Mouse (Mus musculus) ES-Bruce4 (cell line): Measurements from ENCODE around the gene Jak3. TPM values are rescaled to one million over a fixed set of nuclear protein-coding genes. Genes with fewer than 3 reads are reported as not detected.
A peak's percentile ranks its signal among the peaks of the same experiment; 100 is the strongest.

ENCODE experiments used
- H3K27ac ChIP-seq: 2 replicates; pipeline ENCODE4 v1.5.1; 2012; ENCODE audit warnings: low read length, inconsistent platforms; ENCODE audit not compliant: insufficient read depth
- H3K27me3 ChIP-seq: 2 replicates; pipeline ENCODE4 v1.6.1; 2012; ENCODE audit warnings: mild to moderate bottlenecking, low read length, inconsistent platforms; ENCODE audit not compliant: control insufficient read depth, poor library complexity, insufficient read depth, severe bottlenecking
- H3K36me3 ChIP-seq: 2 replicates; pipeline ENCODE4 v1.6.1; 2012; ENCODE audit warnings: inconsistent platforms, mild to moderate bottlenecking, low read length, moderate library complexity; ENCODE audit not compliant: control insufficient read depth, poor library complexity, insufficient read depth, severe bottlenecking
- H3K4me1 ChIP-seq: one replicate; pipeline ENCODE4 v1.8.1; 2011; ENCODE audit warnings: low read length; ENCODE audit not compliant: control insufficient read depth, insufficient read depth
- H3K4me3 ChIP-seq: 2 replicates; pipeline ENCODE4 v1.5.1; 2011; ENCODE audit warnings: low read depth, mild to moderate bottlenecking, low read length
- H3K9ac ChIP-seq: 2 replicates; pipeline ENCODE4 v1.6.1; 2012; ENCODE audit warnings: low read depth, mild to moderate bottlenecking, inconsistent platforms; ENCODE audit not compliant: poor library complexity, severe bottlenecking
- H3K9me3 ChIP-seq: replicated peaks from 2 replicates; pipeline ENCODE4 v1.6.1; 2012; ENCODE audit warnings: mild to moderate bottlenecking, low read length, inconsistent platforms; ENCODE audit not compliant: control insufficient read depth, poor library complexity, insufficient read depth, severe bottlenecking
- CTCF ChIP-seq: IDR thresholded peaks from one replicate; pipeline ENCODE4 v1.8.1; 2011; ENCODE audit warnings: low read depth, low read length
- EP300 ChIP-seq: IDR thresholded peaks from 2 replicates; pipeline ENCODE4 v1.6.1; 2011; ENCODE audit warnings: low read depth, low read length; ENCODE audit not compliant: insufficient read depth
- POLR2A ChIP-seq: IDR thresholded peaks from one replicate; pipeline ENCODE4 v1.8.1; 2011; ENCODE audit warnings: low read length; ENCODE audit not compliant: insufficient read depth
- polyA plus RNA-seq: library from polyadenylated mRNA; stranded (reverse); fragments of >200 nt; gene quantifications from 2 replicates; pipeline ENCODE4 v1.2.4, GENCODE M21; 2011; ENCODE audit warnings: low read depth; ENCODE audit not compliant: missing spikeins, insufficient read depth, insufficient read length

Jak3 gene
- polyA plus RNA-seq, 1 experiment, result 9.7 TPM

DNA sequence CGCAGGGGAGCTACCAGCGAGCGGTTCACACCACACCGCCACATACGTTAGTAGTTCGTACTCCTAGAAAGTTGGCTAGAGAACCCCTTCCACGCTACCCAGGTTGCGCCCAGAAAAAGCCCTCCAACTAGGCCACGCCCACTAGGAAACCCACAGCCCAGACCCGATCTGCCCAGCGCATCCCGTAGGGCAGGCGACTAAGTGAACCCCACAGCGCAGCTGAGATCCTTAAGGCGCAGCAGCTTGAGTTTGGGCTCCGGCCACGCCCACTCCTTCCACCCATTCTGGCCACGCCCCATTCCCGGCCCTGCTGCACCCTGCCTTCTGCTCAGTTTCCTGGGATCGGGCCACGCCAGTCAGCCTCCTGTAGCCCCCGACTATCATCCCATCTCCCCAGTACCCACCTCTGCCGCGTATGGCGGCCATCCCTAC is 46.3 kb upstream of the Jak3 start:
- Histone ChIP-seq H3K27me3 (no peaks in the 10 kb centered on the region), H3K4me1 (peaks cover 13% of the 10 kb centered on the region)
- TF ChIP-seq POLR2A (peak; percentile 39), EP300 (no peak)

DNA sequence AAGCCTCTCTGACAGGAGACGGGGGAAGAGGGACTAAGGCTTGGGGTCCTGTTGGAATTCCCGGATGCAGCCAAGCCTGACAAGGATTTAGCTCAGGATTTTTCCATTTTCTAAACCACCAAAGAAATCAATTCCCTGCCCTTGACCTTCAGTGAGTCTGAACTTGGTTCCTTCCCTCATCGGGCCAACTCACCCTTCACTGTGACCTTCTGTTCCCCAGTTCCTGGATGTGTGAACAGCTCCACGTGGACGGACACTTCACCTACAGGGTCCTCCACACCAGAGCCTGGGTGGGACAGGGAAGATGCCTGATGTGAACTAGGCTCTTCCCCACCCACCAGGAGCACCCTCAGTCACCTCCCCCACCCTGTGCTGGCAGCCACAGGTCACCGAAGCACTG is 45.3 kb upstream of the Jak3 start:
- H3K27me3 ChIP-seq, result no peaks in the 10 kb centered on the region
- H3K9me3 ChIP-seq, result no peaks in the 10 kb centered on the region
- no peak overlapping the region for H3K4me3 ChIP-seq
- no peak overlapping the region for H3K27ac ChIP-seq
- TF ChIP-seq EP300 (no peak), CTCF (no peak), POLR2A (no peak)
- H3K36me3 ChIP-seq, result no peaks in the 10 kb centered on the region
- peaks cover 13% of the 10 kb centered on the region for H3K4me1 ChIP-seq
- no peak overlapping the region for H3K9ac ChIP-seq

More for the DNA sequence above, 46.3 kb upstream of the Jak3 start:
- H3K9ac ChIP-seq, result peak overlapping the region; percentile 68
- H3K36me3 ChIP-seq, result no peaks in the 10 kb centered on the region
- H3K27ac ChIP-seq, result no peak overlapping the region
- H3K9me3 ChIP-seq, result no peaks in the 10 kb centered on the region
- H3K4me3 ChIP-seq, result peak overlapping the region; percentile 57

DNA sequence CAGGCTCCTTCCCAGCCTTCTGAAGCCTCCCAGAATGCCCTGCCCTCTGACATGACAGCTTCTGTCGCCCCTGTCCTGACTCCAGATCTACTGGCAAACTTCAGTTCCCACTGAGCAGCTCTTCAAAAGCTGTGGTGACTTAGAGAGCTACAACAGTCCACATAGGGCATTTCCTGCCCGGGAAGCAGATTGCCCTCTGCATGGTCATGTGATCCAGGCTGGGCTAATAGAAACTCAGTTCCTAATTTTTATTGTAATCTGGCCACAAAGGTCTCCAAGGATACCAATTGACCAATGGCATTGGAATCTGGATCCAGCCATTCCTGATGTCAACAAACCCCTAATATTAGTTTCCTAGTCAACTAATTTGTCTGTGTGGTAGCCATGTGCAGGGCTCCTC is 44.2 kb upstream of the Jak3 start:
- Histone ChIP-seq H3K9ac (no peak overlapping the region), H3K4me1 (peaks cover 13% of the 10 kb centered on the region), H3K27ac (no peak overlapping the region), H3K27me3 (no peaks in the 10 kb centered on the region), H3K9me3 (no peaks in the 10 kb centered on the region), H3K4me3 (no peak overlapping the region), H3K36me3 (no peaks in the 10 kb centered on the region)
- TF ChIP-seq POLR2A (no peak), CTCF (no peak), EP300 (no peak)

DNA sequence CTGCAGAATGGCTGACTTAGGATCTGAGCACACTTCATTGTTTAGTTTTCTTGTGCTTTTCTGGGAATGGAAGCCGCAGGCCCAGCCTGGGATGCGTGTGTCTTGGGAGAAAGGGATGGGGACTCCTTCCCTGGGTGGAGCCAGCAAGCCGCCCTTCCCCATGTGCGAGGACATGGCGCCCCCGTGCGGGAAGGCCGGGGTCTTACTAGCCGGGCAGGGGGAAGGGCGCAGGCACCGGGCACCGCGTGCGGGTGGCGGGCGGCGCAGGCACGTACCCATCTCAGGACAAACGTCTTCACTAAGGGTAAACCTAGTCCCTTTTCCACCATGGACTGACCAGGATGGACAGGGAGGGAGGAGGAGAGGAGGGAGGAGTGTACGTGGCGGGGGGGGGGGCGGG is 42.9 kb upstream of the Jak3 start:
- TF ChIP-seq POLR2A (no peak), CTCF (peak; percentile 80)
- H3K4me3 ChIP-seq, result peak overlapping the region; percentile 45
- H3K4me1 ChIP-seq, result peaks cover 7% of the 10 kb centered on the region
- no peaks in the 10 kb centered on the region for H3K27me3 ChIP-seq
- no peaks in the 10 kb centered on the region for H3K36me3 ChIP-seq
- H3K27ac ChIP-seq, result no peak overlapping the region
- no peaks in the 10 kb centered on the region for H3K9me3 ChIP-seq
- H3K9ac ChIP-seq, result 0 out of 2 replicates have a peak overlapping the region, but pooled peaks have one; percentile 8

DNA sequence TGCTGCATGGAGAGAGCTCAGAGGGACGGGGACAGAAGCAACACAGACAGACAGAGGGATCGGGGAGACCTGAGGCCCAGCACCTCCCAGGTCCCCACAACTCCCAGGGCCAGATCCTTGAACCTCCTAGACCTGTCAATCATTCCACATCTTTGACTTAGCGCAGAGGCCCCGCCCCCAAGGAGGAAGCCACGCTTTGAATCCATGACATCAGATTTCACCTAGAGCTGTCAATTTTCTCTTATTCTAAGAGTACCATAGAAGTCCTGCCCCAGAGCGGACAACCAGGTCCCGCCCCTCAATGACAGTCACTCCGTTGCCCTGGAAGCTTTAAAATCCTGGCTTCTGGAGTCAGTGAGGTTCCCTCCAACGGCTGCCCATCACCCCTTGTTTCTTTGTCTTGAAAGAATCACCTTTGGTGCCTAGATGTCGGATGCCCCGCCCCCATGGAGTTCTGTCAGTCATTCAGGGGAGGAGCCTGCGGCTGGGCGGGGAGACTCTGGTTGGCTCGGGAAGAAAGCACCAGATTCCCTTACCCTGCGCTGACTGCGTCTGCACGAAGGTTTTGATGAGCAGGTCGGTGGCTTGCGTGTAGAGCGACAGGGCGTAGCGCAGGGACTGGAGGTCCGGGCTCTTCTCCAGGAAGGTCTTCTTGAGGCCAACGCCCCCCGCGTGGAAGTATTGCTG is 42.0 kb upstream of the Jak3 start:
- Histone ChIP-seq H3K9ac (peak overlapping the region; percentile 13), H3K4me3 (peak overlapping the region; percentile 42), H3K4me1 (peaks cover 5% of the 10 kb centered on the region), H3K9me3 (no peaks in the 10 kb centered on the region), H3K36me3 (no peaks in the 10 kb centered on the region), H3K27me3 (no peaks in the 10 kb centered on the region), H3K27ac (no peak overlapping the region)
- TF ChIP-seq CTCF (no peak), POLR2A (peak; percentile 61), EP300 (0 out of 2 replicates have a peak, but pooled peaks have one; percentile 20)

DNA sequence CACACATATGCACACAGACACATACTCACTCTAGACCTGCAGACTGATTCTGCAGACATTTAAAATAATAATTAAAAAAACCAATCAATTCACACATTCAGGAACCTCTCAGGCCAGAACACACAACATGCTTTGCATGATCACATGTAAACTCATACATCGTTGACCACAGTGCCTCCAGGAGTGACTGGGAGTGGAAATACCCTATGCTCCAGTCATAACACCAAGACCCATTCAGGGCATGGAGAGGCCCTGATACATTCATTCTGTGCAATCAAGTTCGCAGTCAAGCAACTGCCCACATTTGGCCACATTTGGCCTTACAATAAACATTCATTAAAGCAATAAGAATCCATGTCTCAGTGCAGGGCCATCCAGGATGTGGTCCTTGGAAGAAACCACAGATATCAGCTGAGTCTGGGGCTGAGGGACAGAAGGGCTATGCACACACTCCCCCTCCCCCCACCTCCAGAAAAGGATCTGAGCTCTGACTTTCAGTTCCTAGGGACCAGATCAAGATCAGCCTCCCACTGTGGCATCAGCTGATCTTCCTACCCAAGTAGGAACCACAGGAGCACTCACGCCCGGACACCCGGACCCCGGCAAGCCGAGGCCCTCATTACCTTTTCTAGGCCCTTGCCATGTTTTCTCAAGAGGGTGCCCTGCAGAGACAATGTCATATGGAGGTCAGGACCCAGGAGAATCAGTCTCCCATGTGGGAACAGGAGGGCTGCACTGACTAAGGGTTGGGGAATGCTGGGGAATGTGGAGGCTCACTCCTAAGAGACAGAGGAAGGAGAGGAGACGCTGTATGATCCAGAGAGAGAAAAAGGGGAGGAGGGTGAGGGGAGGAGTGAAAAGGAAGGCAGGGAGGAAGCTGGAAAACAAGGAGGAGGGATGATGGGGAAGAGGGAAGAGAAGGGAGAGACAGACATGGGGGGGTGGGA is 38.7 kb upstream of the Jak3 start:
- peaks cover 2% of the 10 kb centered on the region for H3K4me1 ChIP-seq
- H3K36me3 ChIP-seq, result no peaks in the 10 kb centered on the region
- no peak overlapping the region for H3K4me3 ChIP-seq
- no peaks in the 10 kb centered on the region for H3K27me3 ChIP-seq
- no peak for TF ChIP-seq POLR2A
- no peak for TF ChIP-seq EP300
- no peak for TF ChIP-seq CTCF
- H3K9ac ChIP-seq, result no peak overlapping the region
- H3K27ac ChIP-seq, result no peak overlapping the region
- no peaks in the 10 kb centered on the region for H3K9me3 ChIP-seq
